Mouse (Mus musculus): ENCODE measurements around the gene Fuom.

DNA sequence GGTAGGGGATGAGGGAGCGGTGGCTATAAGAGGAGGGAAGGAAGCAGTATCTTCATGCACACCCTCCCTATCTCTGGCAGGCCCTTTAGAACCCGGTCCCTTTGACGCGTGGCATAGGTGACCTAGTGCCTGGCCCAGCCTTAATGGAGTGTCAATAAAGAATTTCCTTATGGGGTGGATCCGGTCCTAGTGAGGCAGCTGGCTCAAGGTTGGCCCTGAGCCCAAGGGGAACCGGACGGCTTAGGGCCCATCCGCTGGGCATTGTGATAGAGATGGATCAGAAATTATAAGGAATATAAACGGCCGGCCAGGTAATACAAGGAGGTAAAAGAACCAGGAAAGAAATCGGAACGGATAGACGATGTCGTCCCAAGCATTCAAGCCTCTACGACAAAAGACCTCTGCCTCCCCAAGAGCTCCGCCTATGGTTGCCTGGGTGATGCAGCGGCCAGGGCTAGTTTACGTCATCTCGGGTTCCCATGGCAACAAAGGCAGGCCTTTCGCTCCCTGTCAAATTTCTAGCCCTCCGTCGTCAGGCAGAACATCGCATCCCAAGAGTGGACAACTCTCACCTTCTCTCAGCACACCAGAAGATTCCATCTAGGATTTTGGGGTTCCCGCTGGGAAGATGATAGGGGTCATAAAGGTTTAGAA lies 21.6 kb downstream of the Fuom start:
- TF ChIP-seq CTCF (IDR thresholded peaks at IDR 0.05; ENCODE audit: low read depth) (no peak), EP300 (IDR thresholded peaks at IDR 0.05; ENCODE audit: low read depth) (no peak)
